Mouse (Mus musculus) cerebellum, adult 2 months (tissue): Measurements from ENCODE around the gene Kcnh2.

Experiments
- CTCF ChIP-seq: fragments of 200-500 bp; IDR thresholded peaks from 2 replicates; pipeline ENCODE4 v1.5.1; 2011; ENCODE audit warnings: low read depth, mild to moderate bottlenecking, control low read depth, low read length, moderate library complexity, borderline replicate concordance; ENCODE audit not compliant: insufficient read depth
- POLR2A ChIP-seq: fragments of 200-500 bp; IDR thresholded peaks from 2 replicates; pipeline ENCODE4 v1.6.1; 2011; ENCODE audit warnings: low read length, control low read depth, borderline replicate concordance; ENCODE audit not compliant: insufficient read depth

- TF ChIP-seq CTCF (no peak), POLR2A (no peak)
Measured at GRCm38 (mm10) chr5:24391864-24392263, 40.5 kb upstream of the Kcnh2 start, which contains the start of gene Atg9b.
